Mouse (Mus musculus): ENCODE data around the gene Nfatc2.
A peak's percentile ranks its signal among the peaks of the same experiment; 100 is the strongest.

Nfatc2 gene

GRCm38 (mm10) chr2:168577381-168577780, 24.1 kb downstream of the Nfatc2 start:
- DNase-seq (ENCODE audit: low spot score) = no peak

- DNase-seq (ENCODE audit: low spot score) = no peak
Measured at GRCm38 (mm10) chr2:168575834-168576233, 25.6 kb downstream of the Nfatc2 start.

- peak; percentile 69 for DNase-seq (ENCODE audit: low spot score)
Measured at GRCm38 (mm10) chr2:168574934-168575333, 26.5 kb downstream of the Nfatc2 start.

- DNase-seq (ENCODE audit: low spot score) = no peak
Measured at GRCm38 (mm10) chr2:168573866-168574265, 27.6 kb downstream of the Nfatc2 start.

GRCm38 (mm10) chr2:168571241-168571640, 30.2 kb downstream of the Nfatc2 start:
- no peak for DNase-seq (ENCODE audit: low spot score)

- no peak for DNase-seq (ENCODE audit: low spot score)
Measured at GRCm38 (mm10) chr2:168565538-168566253, 35.8 kb downstream of the Nfatc2 start.

- no peak for DNase-seq (ENCODE audit: low spot score)
Measured at GRCm38 (mm10) chr2:168563184-168563583, 38.3 kb downstream of the Nfatc2 start.

GRCm38 (mm10) chr2:168557035-168557434, 44.4 kb downstream of the Nfatc2 start:
- DNase-seq (ENCODE audit: low spot score) = no peak

- peak; percentile 53 for DNase-seq (ENCODE audit: low spot score)
Measured at GRCm38 (mm10) chr2:168555897-168556670, 45.4 kb downstream of the Nfatc2 start.

- DNase-seq (ENCODE audit: low spot score) = peak; percentile 72
Measured at GRCm38 (mm10) chr2:168553541-168553961, 47.9 kb downstream of the Nfatc2 start.

- no peak for DNase-seq (ENCODE audit: low spot score)
Measured at GRCm38 (mm10) chr2:168552405-168552804, 49.1 kb downstream of the Nfatc2 start.

- DNase-seq (ENCODE audit: low spot score) = no peak
Measured at GRCm38 (mm10) chr2:168551218-168551617, 50.2 kb downstream of the Nfatc2 start.

GRCm38 (mm10) chr2:168549326-168549725, 52.1 kb downstream of the Nfatc2 start:
- no peak for DNase-seq (ENCODE audit: low spot score)

GRCm38 (mm10) chr2:168548008-168548407, 53.4 kb downstream of the Nfatc2 start:
- DNase-seq (ENCODE audit: low spot score) = no peak

GRCm38 (mm10) chr2:168545901-168546557, 55.4 kb downstream of the Nfatc2 start:
- no peak for DNase-seq (ENCODE audit: low spot score)

GRCm38 (mm10) chr2:168544102-168544501, 57.4 kb downstream of the Nfatc2 start:
- DNase-seq (ENCODE audit: low spot score) = no peak

- no peak for DNase-seq (ENCODE audit: low spot score)
Measured at GRCm38 (mm10) chr2:168543026-168543425, 58.4 kb downstream of the Nfatc2 start.

- DNase-seq (ENCODE audit: low spot score) = no peak
Measured at GRCm38 (mm10) chr2:168541223-168541622, 60.2 kb downstream of the Nfatc2 start.

GRCm38 (mm10) chr2:168539594-168540222, 61.7 kb downstream of the Nfatc2 start:
- no peak for DNase-seq (ENCODE audit: low spot score)

- DNase-seq (ENCODE audit: low spot score) = no peak
Measured at GRCm38 (mm10) chr2:168539026-168539425, 62.4 kb downstream of the Nfatc2 start.

- peak; percentile 15 for DNase-seq (ENCODE audit: low spot score)
Measured at GRCm38 (mm10) chr2:168532061-168532833, 69.2 kb downstream of the Nfatc2 start.

- DNase-seq (ENCODE audit: low spot score) = no peak
Measured at GRCm38 (mm10) chr2:168528551-168528950, 72.9 kb downstream of the Nfatc2 start.

Measured in T-cell, adult 2 months (primary cell).